Mouse (Mus musculus): ENCODE measurements around the gene Apba3. TPM values are rescaled to one million over a fixed set of nuclear protein-coding genes. Genes with fewer than 3 reads are reported as not detected.

The Apba3 gene
- total and polyA plus RNA-seq, 3 experiments = 68.9 to 73.2 TPM; not detected in 1

DNA sequence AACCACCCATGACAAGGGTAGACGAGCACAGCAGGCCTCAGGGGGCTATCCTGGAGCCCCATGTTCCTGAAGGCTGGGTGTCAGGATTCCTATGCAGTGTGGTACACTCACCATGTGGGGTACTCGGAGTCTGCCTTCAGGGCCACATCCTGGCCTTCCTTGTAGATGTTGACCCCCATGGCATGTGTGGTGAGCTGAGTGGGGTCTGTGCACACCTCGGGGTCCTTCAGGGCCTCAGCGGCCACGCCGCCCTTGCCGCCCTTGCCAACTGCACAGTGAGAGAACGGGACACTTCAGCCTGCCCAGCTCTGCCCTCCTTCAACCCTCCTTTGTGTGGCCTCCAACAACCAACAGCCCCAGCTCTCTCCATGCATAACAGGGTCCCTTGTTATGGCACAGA lies 1.2 kb upstream of the Apba3 start:
- Histone ChIP-seq H3K27me3 (ENCODE audit: control insufficient read depth in 1 of 2, insufficient read depth in 2 of 2, low read length in 2 of 2) (no peaks in the 10 kb centered on the region), H3K9ac (ENCODE audit: control insufficient read depth, low read depth, low read length, poor library complexity, severe bottlenecking) (peak overlapping the region; percentile 98), H3K36me3 (ENCODE audit: control insufficient read depth in 1 of 2, insufficient read depth in 2 of 2, low read length in 2 of 2) (no peaks in the 10 kb centered on the region; a peak in 1 of 4 replicates), H3K27ac (ENCODE audit: control insufficient read depth, low read depth, low read length) (no peak overlapping the region), H3K79me2 (ENCODE audit: control insufficient read depth, insufficient read depth, low read length, poor library complexity) (peaks cover 21% of the 10 kb centered on the region), H3K4me1 (ENCODE audit: control insufficient read depth in 1 of 2, insufficient read depth in 2 of 2, low read length in 2 of 2) (peaks cover 4 to 18% of the 10 kb centered on the region in 2 experiments; a peak in 3 of 4 replicates), H3K4me3 (ENCODE audit: control insufficient read depth in 1 of 2, insufficient read depth in 1 of 2, low read depth in 2 of 2, low read length in 2 of 2) (peak overlapping the region; percentile 82 to 84), H3K9me3 (replicated peaks; ENCODE audit: insufficient read depth, low read length) (no peaks in the 10 kb centered on the region)
- DNase-seq (ENCODE audit: low read depth, low spot score) = no peak
- TF ChIP-seq NELFE (IDR thresholded peaks at IDR 0.05; ENCODE audit: low read depth, low read length) = no peak

DNA sequence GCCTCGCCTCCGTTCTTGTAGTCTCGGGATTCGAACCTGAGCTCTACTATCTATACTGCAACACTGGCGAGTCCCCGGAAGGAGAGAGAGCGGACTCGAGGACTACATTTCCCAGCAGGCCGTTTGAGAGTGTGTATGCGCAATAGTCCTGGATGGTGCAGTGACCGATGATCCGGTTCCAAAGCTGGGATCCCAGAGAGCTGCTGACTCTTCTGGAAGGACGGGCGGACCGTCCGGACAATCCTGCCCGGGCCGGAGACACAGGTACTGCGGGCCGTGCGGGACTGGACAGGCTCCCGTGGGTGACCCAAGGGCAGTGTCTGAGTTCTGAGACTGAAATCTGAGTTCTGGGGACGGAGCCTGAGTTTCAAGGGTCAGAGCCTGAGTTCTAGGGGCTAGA lies 1.3 kb downstream of the Apba3 start:
- H3K27ac ChIP-seq (ENCODE audit: control insufficient read depth, low read depth, low read length) = no peak overlapping the region
- peaks cover 21% of the 10 kb centered on the region for H3K79me2 ChIP-seq (ENCODE audit: control insufficient read depth, insufficient read depth, low read length, poor library complexity)
- peak overlapping the region; percentile 81 for H3K9ac ChIP-seq (ENCODE audit: control insufficient read depth, low read depth, low read length, poor library complexity, severe bottlenecking)
- no peaks in the 10 kb centered on the region for H3K27me3 ChIP-seq (ENCODE audit: control insufficient read depth in 1 of 2, insufficient read depth in 2 of 2, low read length in 2 of 2)
- peaks cover 4 to 18% of the 10 kb centered on the region in 2 experiments; a peak in 3 of 4 replicates for H3K4me1 ChIP-seq (ENCODE audit: control insufficient read depth in 1 of 2, insufficient read depth in 2 of 2, low read length in 2 of 2)
- H3K9me3 ChIP-seq (replicated peaks; ENCODE audit: insufficient read depth, low read length) = no peaks in the 10 kb centered on the region
- DNase-seq (ENCODE audit: low read depth, low spot score) = peak; percentile 93
- H3K4me3 ChIP-seq (ENCODE audit: control insufficient read depth in 1 of 2, insufficient read depth in 1 of 2, low read depth in 2 of 2, low read length in 2 of 2) = peak overlapping the region; percentile 81 to 100
- TF ChIP-seq HCFC1 (IDR thresholded peaks at IDR 0.05; ENCODE audit: low read depth, low read length) = peak; percentile 99
- TF ChIP-seq NELFE (IDR thresholded peaks at IDR 0.05; ENCODE audit: low read depth, low read length) = peak; percentile 58
- peak; percentile 80 for TF ChIP-seq NRF1 (IDR thresholded peaks at IDR 0.05; ENCODE audit: insufficient read depth, low read depth, low read length, poor library complexity, severe bottlenecking)
- peak; percentile 90 for TF ChIP-seq SIN3A (IDR thresholded peaks at IDR 0.05; ENCODE audit: low read length)
- no peak for TF ChIP-seq USF1 (IDR thresholded peaks at IDR 0.05; ENCODE audit: low read depth, low read length)
- no peak for TF ChIP-seq JUND (IDR thresholded peaks at IDR 0.05; ENCODE audit: low read depth, low read length)
- TF ChIP-seq MYC (IDR thresholded peaks at IDR 0.05; ENCODE audit: low read depth, low read length) = peak; percentile 46; the same call in 1 of the 2 replicates
- TF ChIP-seq TBP (IDR thresholded peaks at IDR 0.05; ENCODE audit: low read depth, low read length) = peak; percentile 65
- peak; percentile 35; the same call in 1 of the 2 replicates for TF ChIP-seq POLR2AphosphoS2 (IDR thresholded peaks at IDR 0.05; ENCODE audit: low read length)
- no peak for TF ChIP-seq ZKSCAN1 (IDR thresholded peaks at IDR 0.05; ENCODE audit: low read depth, low read length)
- no peak for TF ChIP-seq CHD1 (IDR thresholded peaks at IDR 0.05; ENCODE audit: low read depth, low read length)
- peak in 1 of 2 experiments; percentile 79; a peak in 3 of 4 replicates for TF ChIP-seq POLR2A (IDR thresholded peaks at IDR 0.05; ENCODE audit: control insufficient read depth in 1 of 2, insufficient read depth in 1 of 2, low read depth in 1 of 2, low read length in 2 of 2, poor library complexity in 1 of 2)
- TF ChIP-seq TCF12 (IDR thresholded peaks at IDR 0.05; ENCODE audit: low read depth, low read length) = peak; percentile 52; the same call in 1 of the 2 replicates
- no peak for TF ChIP-seq SMC3 (IDR thresholded peaks at IDR 0.05; ENCODE audit: low read depth, low read length)
- no peak for TF ChIP-seq ZNF384 (IDR thresholded peaks at IDR 0.05; ENCODE audit: low read depth, low read length)
- no peak for TF ChIP-seq MAFK (IDR thresholded peaks at IDR 0.05; ENCODE audit: borderline replicate concordance, low read depth, low read length)
- TF ChIP-seq GABPA (IDR thresholded peaks at IDR 0.05; ENCODE audit: low read depth, low read length) = no peak
- peak; percentile 95 for TF ChIP-seq ELF1 (IDR thresholded peaks at IDR 0.05; ENCODE audit: low read depth, low read length)
- no peak for TF ChIP-seq MAX (IDR thresholded peaks at IDR 0.05; ENCODE audit: low read length)
- no peak for TF ChIP-seq RAD21 (IDR thresholded peaks at IDR 0.05; ENCODE audit: low read depth, low read length)
- TF ChIP-seq CHD2 (IDR thresholded peaks at IDR 0.05; ENCODE audit: low read length) = no peak
- TF ChIP-seq MXI1 (IDR thresholded peaks at IDR 0.05; ENCODE audit: low read depth, low read length) = peak; percentile 75; the same call in 1 of the 2 replicates
- peak; percentile 87; the same call in 1 of the 2 replicates for TF ChIP-seq KAT2A (conservative IDR thresholded peaks at IDR 0.05; ENCODE audit: low read depth, low read length)
- no peak for TF ChIP-seq MAZ (IDR thresholded peaks at IDR 0.05; ENCODE audit: low read depth, low read length)
- no peak for TF ChIP-seq ZC3H11A (IDR thresholded peaks at IDR 0.05; ENCODE audit: low read depth, low read length)
- TF ChIP-seq ZMIZ1 (IDR thresholded peaks at IDR 0.05; ENCODE audit: low read depth, low read length) = no peak
- TF ChIP-seq BHLHE40 (IDR thresholded peaks at IDR 0.05; ENCODE audit: borderline replicate concordance, low read depth, low read length) = peak; percentile 67; the same call in 1 of the 2 replicates
- no peak for TF ChIP-seq TAL1 (IDR thresholded peaks at IDR 0.05; ENCODE audit: low read length)
- peaks cover 0 to 2% of the 10 kb centered on the region in 2 experiments; a peak in 2 of 4 replicates for H3K36me3 ChIP-seq (ENCODE audit: control insufficient read depth in 1 of 2, insufficient read depth in 2 of 2, low read length in 2 of 2)
